Mouse (Mus musculus) kidney, postnatal 0 days (tissue): ENCODE results near the gene Cabp2. TPM values are rescaled to one million over a fixed set of nuclear protein-coding genes. Genes with fewer than 3 reads are reported as not detected.
"Not testable (repeated sequence)": the region's sequence is repeated elsewhere in the genome, so short reads cannot be mapped to it uniquely, and the experiment has no call there.

Source experiments
- ATAC-seq: fragments of 200-750 bp; cut with Nextera tagmentation; replicated peaks from 2 replicates; pipeline ENCODE4 v1.8.0; 2017; ENCODE audit warnings: low read depth, moderate number of reproducible peaks, moderate TSS enrichment, moderate library complexity; ENCODE audit not compliant: low FRiP score
- DNase-seq: peaks from one replicate; pipeline ENCODE4 v3.0.0-alpha.2; 2016; ENCODE audit warnings: low spot score
- H3K27ac ChIP-seq: fragments of 300-500 bp; sonication (generic); 2 replicates; pipeline ENCODE4 v1.5.1; 2014; ENCODE audit warnings: mild to moderate bottlenecking
- H3K27me3 ChIP-seq: fragments of 300-500 bp; sonication (generic); 2 replicates; pipeline ENCODE4 v1.6.1; 2014; ENCODE audit warnings: low read length, mixed read lengths; ENCODE audit not compliant: insufficient read depth
- H3K36me3 ChIP-seq: fragments of 300-500 bp; sonication (generic); 2 replicates; pipeline ENCODE4 v1.6.1; 2014; ENCODE audit warnings: low read length, mixed read lengths; ENCODE audit not compliant: insufficient read depth
- H3K4me1 ChIP-seq: fragments of 300-500 bp; sonication (generic); replicated peaks from 2 replicates; pipeline ENCODE4 v1.6.1; 2014; ENCODE audit warnings: antibody characterized with exemption, low read length, mixed read lengths; ENCODE audit not compliant: insufficient read depth
- H3K4me2 ChIP-seq: fragments of 300-500 bp; sonication (generic); 2 replicates; pipeline ENCODE4 v1.6.1; 2014; ENCODE audit warnings: mild to moderate bottlenecking, low read length, moderate library complexity, mixed read lengths
- H3K4me3 ChIP-seq: fragments of 300-500 bp; sonication (generic); replicated peaks from 2 replicates; pipeline ENCODE4 v1.5.1; 2014; ENCODE audit warnings: low read depth, low read length
- H3K9ac ChIP-seq: fragments of 300-500 bp; sonication (generic); 2 replicates; pipeline ENCODE4 v1.6.1; 2014; ENCODE audit warnings: low read depth, low read length
- H3K9me3 ChIP-seq: fragments of 300-500 bp; sonication (generic); replicated peaks from 2 replicates; pipeline ENCODE4 v1.6.1; 2016; ENCODE audit warnings: low read length, inconsistent platforms, mixed read lengths
- CTCF ChIP-seq: IDR thresholded peaks from 2 replicates; pipeline ENCODE4 v1.5.1; 2016; ENCODE audit warnings: antibody characterized with exemption, low read depth, mild to moderate bottlenecking, moderate library complexity
- WGBS: fragments of 180-500 bp; shearing (Covaris S2); extraction: QIAGEN DNeasy Blood & Tissue Kit; methylation state at CpG from one replicate; pipeline ENCODE4 v1.1.7; 2014; 5-methylcytosine and 5-hydroxymethylcytosine counted together
- polyA plus RNA-seq: library from polyadenylated mRNA; unstranded; fragments of >200 nt; fragmentation: Nextera tagmentation; extraction: Ambion mirVana; gene quantifications from 2 replicates; pipeline ENCODE4 v1.2.1, GENCODE M21; 2015

Gene Cabp2
- polyA plus RNA-seq, 1 experiment from 2014 or later: 2.4 TPM

DNA sequence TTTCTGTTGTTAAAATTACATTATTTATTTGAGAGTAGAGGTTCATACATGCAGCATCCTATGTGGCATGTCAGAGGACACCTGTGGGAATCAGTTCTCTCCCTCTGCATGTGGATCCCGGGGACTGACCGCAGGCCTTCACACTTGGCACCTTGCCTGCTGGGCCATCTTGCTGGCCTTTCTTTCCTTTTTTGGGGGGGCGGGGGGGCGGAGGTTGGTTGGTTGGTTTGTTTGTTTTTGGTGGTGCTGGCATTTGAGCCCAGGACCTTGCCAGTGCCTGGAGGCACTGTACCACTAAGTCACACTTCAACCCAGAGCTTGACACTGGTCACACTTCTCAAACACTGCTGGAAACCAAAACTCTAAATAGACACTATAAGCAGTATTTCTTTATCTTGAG is 53.0 kb downstream of the Cabp2 start:
- Histone ChIP-seq H3K4me2 (no peak overlapping the region), H3K36me3 (peaks cover 20% of the 10 kb centered on the region; the same call in 1 of the 2 replicates), H3K9ac (no peak overlapping the region), H3K27me3 (no peaks in the 10 kb centered on the region), H3K27ac (no peak overlapping the region), H3K4me3 (no peak overlapping the region), H3K4me1 (no peaks in the 10 kb centered on the region), H3K9me3 (no peaks in the 10 kb centered on the region)
- TF ChIP-seq CTCF: no peak
- 86% methylated on average over 4 of the region's 4 CpGs for WGBS
- DNase-seq (no peak), ATAC-seq (no peak)

DNA sequence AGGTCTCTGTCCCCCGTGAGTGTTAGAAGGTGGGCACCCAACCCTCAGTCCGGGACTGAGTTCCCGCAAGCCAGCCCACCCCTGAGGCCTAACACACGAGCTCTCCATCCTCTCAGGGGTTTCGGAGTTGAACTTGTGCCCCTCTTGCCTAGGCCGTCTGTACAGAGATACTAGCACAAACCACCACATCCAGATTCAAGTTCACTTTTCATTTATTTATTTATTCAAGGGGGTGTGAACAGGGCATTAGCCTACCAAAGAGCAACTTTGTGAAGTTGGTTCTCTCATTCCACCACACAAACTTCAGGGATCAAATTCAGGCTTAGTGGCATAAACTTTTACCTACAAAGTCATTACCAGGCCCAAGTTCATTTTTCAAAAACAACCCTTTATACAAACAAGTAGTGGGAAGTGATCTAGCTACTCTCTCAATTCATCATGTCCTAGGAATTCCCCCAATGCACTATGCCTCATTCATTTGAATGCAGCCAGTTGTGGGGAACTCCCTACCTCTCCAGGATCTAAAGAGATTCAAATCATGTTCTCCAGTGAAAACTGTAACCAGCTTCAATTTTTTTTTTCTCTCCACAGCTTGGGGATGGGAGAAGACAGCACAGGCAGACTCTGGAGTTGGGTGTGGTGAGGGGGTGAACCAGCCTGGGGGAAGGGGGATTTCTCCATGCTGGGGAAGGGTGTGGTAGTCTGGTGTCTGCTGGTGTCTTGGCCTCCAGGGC is 54.0 kb downstream of the Cabp2 start:
- WGBS: 70% methylated on average over 6 of the region's 6 CpGs
- not testable (repeated sequence) for H3K4me3 ChIP-seq, ATAC-seq

DNA sequence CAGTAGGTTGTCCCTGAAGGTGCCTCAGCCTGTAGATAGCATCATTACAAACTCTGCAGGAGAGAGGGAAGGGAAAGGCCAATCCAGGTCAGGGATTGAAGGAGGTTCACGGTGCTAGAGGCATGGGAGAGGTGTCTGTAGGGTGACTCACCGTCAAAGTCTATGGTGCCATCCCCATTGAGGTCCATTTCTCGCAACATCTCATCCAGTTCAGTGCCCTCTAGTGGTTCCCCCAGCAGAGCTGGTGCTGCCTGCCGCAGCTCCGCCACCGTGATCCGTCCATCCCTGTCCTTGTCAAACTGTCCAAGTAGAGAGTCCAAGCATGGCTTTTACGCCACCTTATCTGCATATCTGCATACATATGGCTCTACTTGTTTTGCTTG is 54.6 kb downstream of the Cabp2 start:
- H3K27ac ChIP-seq, H3K9ac ChIP-seq, H3K4me3 ChIP-seq, H3K4me2 ChIP-seq, H3K27me3 ChIP-seq, DNase-seq, H3K9me3 ChIP-seq, H3K4me1 ChIP-seq: not testable (repeated sequence)
- peak; percentile 61 for TF ChIP-seq CTCF
- WGBS: 22% methylated on average over 8 of the region's 8 CpGs
- ATAC-seq: 0 out of 2 replicates have a peak, but pooled peaks have one; percentile 12
- peaks cover 15% of the 10 kb centered on the region; the same call in 1 of the 2 replicates for H3K36me3 ChIP-seq

More for the DNA sequence above, 54.0 kb downstream of the Cabp2 start:
- not testable (repeated sequence) for H3K4me2 ChIP-seq, DNase-seq, H3K27me3 ChIP-seq, H3K27ac ChIP-seq, H3K4me1 ChIP-seq, H3K9me3 ChIP-seq, H3K9ac ChIP-seq
- peaks cover 15% of the 10 kb centered on the region; the same call in 1 of the 2 replicates for H3K36me3 ChIP-seq

DNA sequence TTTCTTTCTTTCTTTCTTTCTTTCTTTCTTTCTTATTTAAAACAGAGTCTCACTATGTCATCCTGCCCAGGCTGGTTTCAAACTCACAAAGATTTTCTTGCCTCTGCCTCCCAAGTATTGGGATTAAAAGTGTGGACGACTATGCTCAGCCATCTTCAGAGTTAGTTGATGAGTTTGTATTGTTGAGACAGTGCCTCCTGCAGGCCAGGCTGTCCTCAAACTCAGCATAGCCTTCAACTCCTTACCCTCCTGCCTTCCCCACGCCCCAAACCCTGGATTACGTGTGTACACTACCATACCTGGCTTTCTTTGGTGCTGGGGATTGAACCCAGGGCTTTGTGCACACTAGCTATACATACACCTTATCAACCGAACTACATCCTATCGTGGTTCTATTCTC is 55.1 kb downstream of the Cabp2 start:
- Histone ChIP-seq H3K9ac (no peak overlapping the region), H3K27ac (no peak overlapping the region), H3K4me1 (no peaks in the 10 kb centered on the region), H3K27me3 (no peaks in the 10 kb centered on the region), H3K4me2 (no peak overlapping the region), H3K36me3 (peaks cover 10% of the 10 kb centered on the region; the same call in 1 of the 2 replicates), H3K9me3 (no peaks in the 10 kb centered on the region), H3K4me3 (no peak overlapping the region)
- no peak for ATAC-seq
- no peak for DNase-seq
- WGBS: 81% methylated on average over 5 of the region's 5 CpGs
- peak; percentile 22; the same call in 1 of the 2 replicates for TF ChIP-seq CTCF

Other genes starting within 250 kb of the Cabp2 start
- 53.0 and 54.7 TPM in 2 replicates for gene Chka, start 229.8 kb upstream of the Cabp2 start, polyA plus RNA-seq
- gene Tcirg1, start 174.4 kb upstream of the Cabp2 start, polyA plus RNA-seq: 31.4 and 33.0 TPM in 2 replicates
- gene Ndufs8, start 168.8 kb upstream of the Cabp2 start, polyA plus RNA-seq: 417 and 423 TPM in 2 replicates
- gene Aldh3b1, start 151.8 kb upstream of the Cabp2 start, polyA plus RNA-seq: 3.8 and 3.9 TPM in 2 replicates
- 24.2 and 25.5 TPM in 2 replicates for gene Unc93b1, start 146.4 kb upstream of the Cabp2 start, polyA plus RNA-seq
- 0.07 TPM in 1 of 2 replicates, not detected in the other for gene Aldh3b3, start 122.9 kb upstream of the Cabp2 start, polyA plus RNA-seq
- 4.2 and 5.8 TPM in 2 replicates for gene Aldh3b2, start 109.2 kb upstream of the Cabp2 start, polyA plus RNA-seq
- 83.9 and 92.6 TPM in 2 replicates for gene Acy3, start 95.0 kb upstream of the Cabp2 start, polyA plus RNA-seq
- gene Tbx10, start 88.8 kb upstream of the Cabp2 start, polyA plus RNA-seq: 2.4 and 2.8 TPM in 2 replicates
- gene Nudt8, start 81.0 kb upstream of the Cabp2 start, polyA plus RNA-seq: 52.2 and 54.1 TPM in 2 replicates
- 1.3 and 1.7 TPM in 2 replicates for gene Gm49405, start 81.0 kb upstream of the Cabp2 start, polyA plus RNA-seq
- 2.6 and 2.8 TPM in 2 replicates for gene Doc2g, start 78.3 kb upstream of the Cabp2 start, polyA plus RNA-seq
- 294 and 318 TPM in 2 replicates for gene Ndufv1, start 68.8 kb upstream of the Cabp2 start, polyA plus RNA-seq
- 441 and 464 TPM in 2 replicates for gene Gstp1, start 43.6 kb upstream of the Cabp2 start, polyA plus RNA-seq
- 3.1 and 4.4 TPM in 2 replicates for gene Gstp2, start 35.6 kb upstream of the Cabp2 start, polyA plus RNA-seq
- gene Gstp3, start 22.0 kb upstream of the Cabp2 start, polyA plus RNA-seq: not detected in 2 replicates
- gene Cdk2ap2, start 15.6 kb downstream of the Cabp2 start, polyA plus RNA-seq: 107 TPM in 2 replicates
- 12.2 and 13.9 TPM in 2 replicates for gene Pitpnm1, start 18.4 kb downstream of the Cabp2 start, polyA plus RNA-seq
- 83.2 and 84.2 TPM in 2 replicates for gene Aip, start 44.3 kb downstream of the Cabp2 start, polyA plus RNA-seq
- 0.03 TPM in 1 of 2 replicates, not detected in the other for gene Gpr152, start 58.2 kb downstream of the Cabp2 start, polyA plus RNA-seq
- 0.08 and 0.13 TPM in 2 replicates for gene Cabp4, start 62.5 kb downstream of the Cabp2 start, polyA plus RNA-seq
- gene Coro1b, start 67.0 kb downstream of the Cabp2 start, polyA plus RNA-seq: 161 and 164 TPM in 2 replicates
- 0.82 and 0.91 TPM in 2 replicates for gene Ptprcap, start 72.0 kb downstream of the Cabp2 start, polyA plus RNA-seq
- gene Rps6kb2, start 81.8 kb downstream of the Cabp2 start, polyA plus RNA-seq: 42.4 and 49.0 TPM in 2 replicates
- gene Carns1, start 93.9 kb downstream of the Cabp2 start, polyA plus RNA-seq: 2.7 and 3.3 TPM in 2 replicates
- 3.5 and 3.9 TPM in 2 replicates for gene Tbc1d10c, start 109.7 kb downstream of the Cabp2 start, polyA plus RNA-seq
- 804 and 864 TPM in 2 replicates for gene Ppp1ca, start 110.5 kb downstream of the Cabp2 start, polyA plus RNA-seq
- gene Rad9a, start 120.1 kb downstream of the Cabp2 start, polyA plus RNA-seq: 22.8 and 25.7 TPM in 2 replicates
- 6.5 and 6.7 TPM in 2 replicates for gene Clcf1, start 132.7 kb downstream of the Cabp2 start, polyA plus RNA-seq
- not detected in 2 replicates for gene AC109138.7, start 132.8 kb downstream of the Cabp2 start, polyA plus RNA-seq
- gene Pold4, start 150.3 kb downstream of the Cabp2 start, polyA plus RNA-seq: 40.9 and 43.6 TPM in 2 replicates
- gene Ssh3, start 187.6 kb downstream of the Cabp2 start, polyA plus RNA-seq: 15.6 and 18.8 TPM in 2 replicates
- gene Ankrd13d, start 201.6 kb downstream of the Cabp2 start, polyA plus RNA-seq: 3.9 and 5.4 TPM in 2 replicates
- 12.8 and 14.4 TPM in 2 replicates for gene Grk2, start 224.6 kb downstream of the Cabp2 start, polyA plus RNA-seq